19 mouse cellular contexts compared by ENCODE assay signal in the genomic region with DNA sequence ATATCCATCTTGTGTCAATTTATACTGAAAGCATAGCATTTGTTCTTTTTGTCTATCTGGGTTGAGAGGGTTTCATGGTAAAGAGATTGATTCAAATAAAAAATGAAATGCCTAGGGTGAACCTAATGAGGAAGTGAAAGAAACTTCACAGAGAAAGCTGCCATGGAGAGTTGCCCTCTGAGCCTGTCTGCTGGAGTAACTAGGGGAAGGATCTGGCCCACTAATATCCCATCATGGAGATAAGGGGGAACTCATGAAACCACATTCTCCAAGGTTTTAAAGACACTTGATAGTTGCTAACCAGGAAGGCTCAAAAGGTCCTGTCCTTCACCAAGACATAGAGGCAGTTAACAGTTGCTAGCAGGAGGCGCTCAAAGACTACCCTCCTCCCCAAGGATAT.
A peak's percentile ranks its signal among the peaks of the same experiment; 100 is the strongest.
DNase-seq lines count a peak whose midpoint lies in the region; ATAC-seq lines count a peak whose summit lies in the region.
"Had no signal": no experiment of that assay in that cellular context is flagged by ENCODE, and none has a peak within 500 bp of the region (broad histone marks: within the 10 kb centered on the region; RNA-seq: fewer than 3 reads in every experiment).

No protein-coding gene starts in this region.

- ATAC-seq in common myeloid progenitor, adult 5-6 weeks (replicated peaks; ENCODE audit: low read depth, poor library complexity, severe bottlenecking), result peak; percentile 62
- ATAC-seq in granulocyte monocyte progenitor cell, adult 5-6 weeks (replicated peaks; ENCODE audit: poor library complexity, severe bottlenecking), result peak; percentile 81
- peak; percentile 87 for ATAC-seq in megakaryocyte progenitor cell, adult 5-6 weeks (replicated peaks; ENCODE audit: poor library complexity)
- ATAC-seq: activated CD4-positive, CD25-positive, alpha-beta regulatory T cell, adult 4 months; CD4-positive, CD25-positive, alpha-beta regulatory T cell, adult 4 months; Patski had no signal

- no peak for DNase-seq in adrenal gland, postnatal 25 days
- DNase-seq in cerebellum, postnatal 4 days (ENCODE audit: low spot score in 2 of 2), result no peak
- no peak for DNase-seq in adrenal gland, postnatal 14 days
- DNase-seq: adrenal gland, adult 2 months; adrenal gland, adult 8-10 months; adrenal gland, postnatal 10 days; adrenal gland, postnatal 36 days; B cell, adult 2 months; cerebellum, adult 11 months; cerebellum, adult 11-12 months; cerebellum, adult 18-20 months; cerebellum, adult 2 months; cerebellum, adult 8-10 months had no signal
